Mouse (Mus musculus): ENCODE measurements around the gene Sorcs2. TPM values are rescaled to one million over a fixed set of nuclear protein-coding genes. Genes with fewer than 3 reads are reported as not detected.
A peak's percentile ranks its signal among the peaks of the same experiment; 100 is the strongest.

Sorcs2 gene
- polyA plus RNA-seq, 1 experiment from 2014 or later: 7.3 TPM

DNA sequence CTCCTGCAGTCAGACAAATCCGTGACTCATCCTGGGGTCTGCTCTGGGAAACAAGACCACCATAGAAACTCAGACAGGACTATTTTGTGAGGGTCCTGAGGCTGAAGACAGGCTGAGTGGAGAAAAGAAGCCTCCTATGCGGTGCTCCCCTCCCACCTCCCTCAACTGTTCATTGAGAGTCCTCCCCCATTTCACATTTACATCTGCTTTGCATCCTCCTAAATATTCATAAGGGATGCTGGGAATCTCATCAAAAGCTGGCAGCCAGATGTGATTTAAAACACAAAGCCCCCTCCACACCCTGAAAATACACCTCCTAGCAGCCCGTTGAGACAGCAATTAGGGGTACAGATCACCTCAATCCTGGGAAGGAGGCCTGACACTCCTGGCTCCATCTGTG, 58.7 kb downstream of the Sorcs2 start:
- Histone ChIP-seq H3K9ac (replicated peaks) (no peak overlapping the region), H3K4me2 (replicated peaks) (no peak overlapping the region), H3K4me3 (no peak overlapping the region), H3K27ac (replicated peaks) (peak overlapping the region; percentile 71), H3K4me1 (peaks cover 24% of the 10 kb centered on the region), H3K9me3 (no peaks in the 10 kb centered on the region), H3K27me3 (no peaks in the 10 kb centered on the region), H3K36me3 (no peaks in the 10 kb centered on the region)
- ATAC-seq (replicated peaks): peak; percentile 55
- WGBS: 37% methylated on average over 3 of the region's 3 CpGs

DNA sequence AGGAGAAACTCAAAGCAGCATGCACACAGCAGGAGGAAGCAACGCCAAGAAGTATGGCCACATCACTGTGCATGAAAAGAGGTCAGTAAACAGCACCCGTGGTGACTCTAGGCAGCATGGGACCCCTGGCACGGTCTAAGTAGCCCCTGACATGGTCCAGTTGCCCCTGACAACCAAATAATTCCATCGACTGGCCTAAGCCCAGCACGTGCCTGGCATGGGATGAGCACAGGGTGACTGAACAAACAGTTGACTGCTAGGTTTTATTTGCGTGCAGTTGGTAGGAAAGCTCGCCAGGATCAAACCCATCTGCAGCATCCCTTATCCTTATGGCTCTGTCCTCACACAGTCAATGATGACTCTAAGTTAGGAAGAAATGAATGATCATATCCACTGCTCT, 61.7 kb downstream of the Sorcs2 start:
- Histone ChIP-seq H3K36me3 (no peaks in the 10 kb centered on the region), H3K27me3 (no peaks in the 10 kb centered on the region), H3K27ac (replicated peaks) (no peak overlapping the region), H3K4me2 (replicated peaks) (no peak overlapping the region), H3K9me3 (no peaks in the 10 kb centered on the region), H3K9ac (replicated peaks) (no peak overlapping the region), H3K4me3 (no peak overlapping the region), H3K4me1 (peaks cover 28% of the 10 kb centered on the region)
- ATAC-seq (replicated peaks): no peak
- 67% methylated on average over 7 of the region's 7 CpGs for WGBS

DNA sequence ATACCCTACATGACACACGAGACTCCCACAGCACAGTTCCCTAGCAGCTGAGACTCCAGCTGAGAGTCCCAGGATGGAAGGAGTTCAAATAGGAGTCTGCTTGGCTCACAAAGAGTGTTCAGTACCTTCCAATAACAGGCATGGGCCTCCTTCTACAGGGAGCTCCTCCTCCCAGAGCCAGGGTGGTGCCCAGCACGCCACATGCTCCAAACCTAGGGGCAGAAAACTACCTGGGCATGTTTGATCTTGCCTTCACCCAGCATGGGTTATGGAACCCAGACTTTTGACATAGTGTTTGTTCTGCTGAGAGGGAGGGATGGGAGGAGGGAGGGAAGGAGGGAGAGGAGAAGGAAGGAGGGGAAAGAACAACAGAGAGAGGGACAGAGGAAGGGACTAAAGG, 62.3 kb downstream of the Sorcs2 start:
- H3K27me3 ChIP-seq: no peaks in the 10 kb centered on the region
- 75% methylated on average over 2 of the region's 2 CpGs for WGBS
- no peak overlapping the region for H3K9ac ChIP-seq (replicated peaks)
- H3K27ac ChIP-seq (replicated peaks): no peak overlapping the region
- H3K4me1 ChIP-seq: peaks cover 33% of the 10 kb centered on the region
- H3K36me3 ChIP-seq: no peaks in the 10 kb centered on the region
- no peak overlapping the region for H3K4me2 ChIP-seq (replicated peaks)
- no peaks in the 10 kb centered on the region for H3K9me3 ChIP-seq
- no peak overlapping the region for H3K4me3 ChIP-seq
- ATAC-seq (replicated peaks): no peak

DNA sequence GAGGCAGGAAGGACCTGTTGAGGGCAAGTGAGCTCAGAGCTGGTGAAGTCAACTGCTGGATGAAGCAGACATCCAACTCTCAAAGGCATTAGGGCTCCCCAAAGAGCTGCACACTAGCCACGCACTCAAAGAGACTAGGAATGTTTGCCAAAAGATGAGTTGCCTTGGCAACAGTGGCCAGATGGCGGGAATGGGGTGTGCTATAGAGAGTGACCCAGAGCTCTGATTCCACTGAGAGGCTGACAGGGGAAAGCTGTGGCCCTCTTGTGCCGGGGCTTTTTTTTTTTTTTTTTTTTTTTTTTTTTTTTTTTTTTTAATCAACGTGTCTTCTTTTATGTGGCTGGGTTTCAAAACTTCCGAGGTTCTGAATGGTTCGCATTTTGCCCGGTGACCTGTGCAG, 63.7 kb downstream of the Sorcs2 start:
- H3K9me3 ChIP-seq: no peaks in the 10 kb centered on the region
- 11% methylated on average over 7 of the region's 7 CpGs for WGBS
- no peak overlapping the region for H3K4me3 ChIP-seq
- ATAC-seq (replicated peaks): no peak
- no peak overlapping the region for H3K9ac ChIP-seq (replicated peaks)
- no peaks in the 10 kb centered on the region for H3K36me3 ChIP-seq
- H3K4me2 ChIP-seq (replicated peaks): no peak overlapping the region
- H3K27ac ChIP-seq (replicated peaks): no peak overlapping the region
- no peaks in the 10 kb centered on the region for H3K27me3 ChIP-seq
- peaks cover 27% of the 10 kb centered on the region for H3K4me1 ChIP-seq

DNA sequence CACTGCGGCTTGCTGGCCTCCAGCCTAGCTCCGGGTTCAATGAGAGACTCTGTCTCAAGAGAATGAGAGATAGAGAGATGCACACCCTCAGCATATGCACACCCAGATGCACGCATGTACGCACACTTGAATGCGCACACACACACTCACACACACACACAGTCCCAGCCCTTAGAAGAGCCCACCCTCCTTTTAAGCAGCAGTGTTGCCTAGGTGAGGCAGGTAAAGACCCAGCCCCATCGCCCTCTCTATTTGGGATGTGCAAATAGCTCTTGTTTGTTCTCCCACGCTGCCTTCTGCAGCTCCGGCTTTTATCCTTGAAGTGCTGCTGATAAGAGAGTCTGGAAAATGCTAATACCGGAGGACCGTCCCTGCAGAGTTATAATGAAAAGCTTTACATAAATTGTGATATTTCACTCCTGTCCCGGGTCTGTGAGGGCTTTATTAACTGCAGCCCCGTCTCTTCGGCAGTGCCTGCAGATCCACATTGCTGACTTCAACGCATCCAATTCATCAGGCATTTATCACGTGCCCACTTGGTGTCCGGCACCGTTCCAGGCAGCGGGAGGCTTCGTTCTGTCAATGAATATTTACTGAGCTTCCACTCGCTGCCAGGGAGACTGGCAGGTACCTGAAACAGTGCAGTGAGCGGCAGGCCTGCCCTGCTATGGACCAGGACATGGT, 67.3 kb downstream of the Sorcs2 start:
- Histone ChIP-seq H3K4me2 (replicated peaks) (no peak overlapping the region), H3K9ac (replicated peaks) (no peak overlapping the region), H3K27me3 (no peaks in the 10 kb centered on the region), H3K4me1 (peaks cover 22% of the 10 kb centered on the region), H3K4me3 (no peak overlapping the region), H3K27ac (replicated peaks) (0 out of 2 replicates have a peak overlapping the region, but pooled peaks have one; percentile 25), H3K9me3 (no peaks in the 10 kb centered on the region), H3K36me3 (no peaks in the 10 kb centered on the region)
- 63% methylated on average over 21 of the region's 21 CpGs for WGBS
- no peak; the same call in none of the 2 replicates for ATAC-seq (replicated peaks)

DNA sequence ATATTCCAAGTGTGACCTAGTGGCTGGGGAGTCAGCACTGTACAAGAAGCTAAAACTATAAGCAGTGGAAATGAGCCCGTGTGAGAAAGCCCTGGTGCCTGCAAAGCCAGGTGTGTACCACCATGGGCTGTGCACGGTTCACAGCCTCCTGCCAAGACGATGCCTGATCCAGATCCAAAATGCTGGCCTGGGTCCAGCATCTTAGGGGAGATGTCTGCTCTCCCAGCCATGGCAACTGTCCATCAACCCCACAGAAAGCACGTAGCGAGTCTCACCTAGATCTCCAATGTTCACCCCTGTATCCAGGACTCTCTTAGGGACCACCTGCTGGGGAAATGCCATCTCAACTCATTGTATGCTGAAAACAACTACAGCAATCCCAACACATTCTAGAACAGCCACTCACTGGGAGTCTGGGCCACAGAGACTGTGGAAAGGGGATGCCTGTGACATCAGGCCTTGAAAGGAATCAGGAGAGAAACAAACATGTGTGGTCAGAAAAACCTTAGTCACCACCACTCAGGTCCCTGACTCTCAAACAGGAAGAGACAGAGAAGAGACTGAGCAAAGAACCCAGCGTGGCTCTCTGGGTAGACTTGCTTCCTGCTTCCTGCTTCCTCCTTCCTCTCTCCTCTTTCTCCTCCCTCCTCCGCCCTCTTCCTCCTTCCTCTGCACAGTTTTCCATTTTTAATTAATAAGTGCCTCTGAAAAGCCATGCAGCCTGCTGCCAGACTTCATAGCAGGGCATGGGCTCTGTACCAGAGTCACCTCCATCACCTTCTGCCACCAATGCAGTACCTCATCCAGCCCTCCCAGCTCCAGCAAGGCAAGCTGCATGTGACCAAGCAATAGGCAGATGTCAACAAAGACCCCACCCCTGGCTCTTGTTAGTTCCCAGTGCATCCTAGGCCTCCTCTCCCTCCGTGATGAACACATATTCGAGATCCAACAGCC, 71.6 kb downstream of the Sorcs2 start:
- H3K4me1 ChIP-seq: peaks cover 24% of the 10 kb centered on the region
- WGBS: 76% methylated on average over 9 of the region's 9 CpGs

DNA sequence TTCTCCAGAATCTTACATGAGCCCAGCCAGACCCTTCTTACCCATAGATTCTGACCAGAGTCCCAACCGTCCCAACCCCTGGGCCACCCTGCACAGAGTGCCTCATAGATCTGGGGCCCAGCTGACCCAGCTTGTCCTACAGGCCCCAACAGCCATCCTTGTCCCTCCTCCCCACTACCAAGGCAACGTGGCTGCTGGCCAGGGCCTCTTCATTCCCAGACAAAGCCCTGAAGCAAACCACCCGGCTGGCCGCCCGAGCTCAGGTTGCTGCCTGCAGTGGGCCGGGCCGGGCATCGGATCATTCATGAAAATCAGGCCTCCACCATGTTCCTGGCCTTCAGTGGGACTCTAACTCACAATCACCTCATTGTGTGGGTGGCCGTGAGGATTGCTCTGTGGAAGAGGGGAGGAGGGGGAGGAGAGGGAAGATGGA, 73.8 kb downstream of the Sorcs2 start:
- no peak overlapping the region for H3K9ac ChIP-seq (replicated peaks)
- no peak overlapping the region for H3K4me2 ChIP-seq (replicated peaks)
- H3K27me3 ChIP-seq: no peaks in the 10 kb centered on the region
- H3K27ac ChIP-seq (replicated peaks): peak overlapping the region; percentile 56
- no peaks in the 10 kb centered on the region for H3K36me3 ChIP-seq
- peak; percentile 77 for ATAC-seq (replicated peaks)
- peaks cover 15% of the 10 kb centered on the region for H3K4me1 ChIP-seq
- WGBS: 12% methylated on average over 9 of the region's 9 CpGs
- no peak overlapping the region for H3K4me3 ChIP-seq
- no peaks in the 10 kb centered on the region for H3K9me3 ChIP-seq

More for the DNA sequence above, 71.6 kb downstream of the Sorcs2 start:
- Histone ChIP-seq H3K27ac (replicated peaks) (no peak overlapping the region), H3K4me3 (no peak overlapping the region), H3K36me3 (no peaks in the 10 kb centered on the region), H3K9me3 (no peaks in the 10 kb centered on the region), H3K9ac (replicated peaks) (no peak overlapping the region), H3K27me3 (no peaks in the 10 kb centered on the region), H3K4me2 (replicated peaks) (no peak overlapping the region)
- ATAC-seq (replicated peaks): no peak

DNA sequence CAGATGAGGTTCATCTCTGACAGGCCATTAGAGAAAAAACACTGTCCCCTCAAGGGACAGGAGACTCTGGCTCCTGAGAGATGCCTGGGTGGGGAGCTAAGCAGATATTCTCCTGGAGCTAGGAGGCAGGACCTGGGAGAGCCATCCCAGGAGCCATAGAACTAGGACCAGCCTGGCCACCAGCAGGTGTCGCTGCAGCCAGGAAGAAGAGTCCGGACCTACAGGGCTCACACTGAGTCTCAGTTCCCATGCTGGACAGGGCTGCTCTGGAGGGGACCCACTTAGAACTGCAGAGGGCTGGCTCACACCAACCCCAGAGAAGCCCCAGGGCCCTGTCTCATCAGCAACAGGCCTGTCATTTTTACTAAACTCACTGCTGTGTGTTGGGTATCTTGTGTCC, 74.4 kb downstream of the Sorcs2 start:
- no peaks in the 10 kb centered on the region for H3K9me3 ChIP-seq
- no peaks in the 10 kb centered on the region for H3K36me3 ChIP-seq
- peak overlapping the region; percentile 56 for H3K27ac ChIP-seq (replicated peaks)
- no peak overlapping the region for H3K9ac ChIP-seq (replicated peaks)
- WGBS: 4% methylated on average over 2 of the region's 2 CpGs
- no peak overlapping the region for H3K4me2 ChIP-seq (replicated peaks)
- no peaks in the 10 kb centered on the region for H3K27me3 ChIP-seq
- peak; percentile 72 for ATAC-seq (replicated peaks)
- no peak overlapping the region for H3K4me3 ChIP-seq
- peaks cover 15% of the 10 kb centered on the region for H3K4me1 ChIP-seq

DNA sequence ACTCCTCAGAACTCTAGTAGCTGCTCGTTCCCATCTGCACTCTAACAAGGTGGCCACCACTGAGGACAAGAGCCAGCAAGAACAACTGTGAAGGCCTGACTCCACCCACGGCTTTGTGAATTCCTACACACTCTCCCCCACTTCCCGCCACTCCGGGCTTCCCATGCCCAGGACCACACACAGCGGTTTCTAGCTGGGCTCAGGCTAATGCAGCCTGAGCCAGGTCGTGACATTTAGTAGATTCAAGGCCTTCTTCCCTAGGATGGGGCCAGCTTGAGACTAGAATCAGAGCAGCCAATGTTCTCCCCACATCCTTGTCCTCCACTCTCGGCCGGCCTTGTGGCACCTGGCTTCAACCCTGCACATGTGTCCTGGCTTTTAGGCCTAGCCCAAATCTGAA, 76.4 kb downstream of the Sorcs2 start:
- Histone ChIP-seq H3K27ac (replicated peaks) (no peak overlapping the region), H3K27me3 (no peaks in the 10 kb centered on the region), H3K9me3 (no peaks in the 10 kb centered on the region), H3K9ac (replicated peaks) (no peak overlapping the region), H3K4me1 (peaks cover 15% of the 10 kb centered on the region), H3K4me2 (replicated peaks) (no peak overlapping the region), H3K4me3 (no peak overlapping the region), H3K36me3 (no peaks in the 10 kb centered on the region)
- no peak for ATAC-seq (replicated peaks)
- 41% methylated on average over 8 of the region's 8 CpGs for WGBS

DNA sequence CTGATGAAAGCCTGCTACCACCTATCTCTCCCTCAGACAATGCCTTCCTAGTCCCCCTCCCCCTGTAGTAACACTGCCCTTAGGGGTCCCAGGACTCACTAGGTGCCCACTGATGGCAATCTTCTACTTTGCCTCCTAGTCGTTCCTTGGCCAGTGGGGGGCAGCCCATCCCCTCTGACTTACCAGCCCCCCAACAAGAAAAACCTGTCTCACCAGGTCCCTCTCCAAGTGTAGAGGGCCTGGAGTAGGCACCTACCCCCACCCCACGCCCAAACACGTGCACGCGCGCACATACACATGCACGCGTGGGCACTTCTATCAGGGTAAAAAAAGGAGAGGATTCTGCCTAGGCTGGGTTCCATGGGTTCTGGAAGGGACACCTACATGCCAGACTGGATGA, 77.3 kb downstream of the Sorcs2 start:
- Histone ChIP-seq H3K27ac (replicated peaks) (no peak overlapping the region), H3K36me3 (no peaks in the 10 kb centered on the region), H3K4me2 (replicated peaks) (no peak overlapping the region), H3K9ac (replicated peaks) (no peak overlapping the region), H3K27me3 (no peaks in the 10 kb centered on the region), H3K4me1 (peaks cover 15% of the 10 kb centered on the region), H3K4me3 (no peak overlapping the region), H3K9me3 (no peaks in the 10 kb centered on the region)
- ATAC-seq (replicated peaks): no peak
- WGBS: 88% methylated on average over 8 of the region's 8 CpGs

DNA sequence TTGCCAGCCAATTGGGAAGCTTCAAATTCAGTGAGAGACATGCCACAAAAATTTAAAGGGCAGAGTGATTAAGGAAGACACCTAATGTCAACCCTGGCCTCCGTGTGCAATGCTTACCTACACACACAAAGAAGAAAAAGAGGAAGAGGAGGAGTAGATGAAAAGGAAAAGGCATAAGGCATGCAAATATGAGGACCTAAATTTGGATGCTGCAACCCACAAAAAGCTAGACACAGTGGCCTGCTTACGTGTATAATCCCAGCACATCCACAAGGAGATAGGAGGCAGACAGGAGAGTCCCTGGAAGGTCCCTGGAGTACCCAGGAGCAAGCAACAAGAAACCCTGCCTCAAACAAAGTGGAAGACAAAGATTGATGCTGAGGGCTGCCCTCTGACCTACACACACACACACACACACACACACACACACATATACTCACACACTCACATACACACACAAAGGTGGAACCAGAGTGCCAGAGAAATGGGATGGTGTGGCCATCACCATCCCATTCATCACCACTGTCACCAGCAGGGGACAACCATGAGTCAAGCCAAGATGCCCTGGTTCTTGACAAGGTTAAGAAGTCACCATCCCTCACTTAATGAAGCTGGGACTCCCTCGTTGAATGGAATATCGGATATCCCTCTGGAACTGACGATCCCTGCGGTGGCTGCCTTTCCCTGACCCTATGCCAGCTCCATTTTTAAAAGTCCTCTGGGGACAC, 80.1 kb downstream of the Sorcs2 start:
- 80% methylated on average over 6 of the region's 6 CpGs for WGBS
- Histone ChIP-seq H3K36me3 (no peaks in the 10 kb centered on the region), H3K4me2 (replicated peaks) (no peak overlapping the region), H3K27me3 (no peaks in the 10 kb centered on the region), H3K9ac (replicated peaks) (no peak overlapping the region), H3K9me3 (no peaks in the 10 kb centered on the region), H3K4me1 (peaks cover 19% of the 10 kb centered on the region), H3K27ac (replicated peaks) (no peak overlapping the region), H3K4me3 (no peak overlapping the region)
- no peak for ATAC-seq (replicated peaks)

DNA sequence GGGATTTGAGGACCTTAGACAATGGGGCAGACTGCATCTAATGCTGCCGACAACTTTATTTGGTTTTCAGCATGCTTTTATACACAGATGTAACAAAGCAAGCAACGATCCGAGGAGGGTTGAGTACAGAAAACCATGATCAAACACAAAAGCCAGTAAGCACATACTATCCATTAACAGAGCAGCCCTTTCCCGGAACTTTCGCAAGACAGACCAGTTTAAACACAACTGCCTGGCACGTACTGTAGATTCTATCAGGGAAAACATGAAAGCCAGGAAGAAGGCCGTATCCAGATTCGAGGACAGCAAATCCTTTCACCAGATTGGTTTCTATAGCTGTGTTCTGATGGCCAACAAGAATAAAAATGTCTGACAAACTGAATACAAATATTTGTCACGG, 82.8 kb downstream of the Sorcs2 start:
- ATAC-seq (replicated peaks): no peak
- Histone ChIP-seq H3K4me2 (replicated peaks) (no peak overlapping the region), H3K4me1 (peaks cover 18% of the 10 kb centered on the region), H3K9me3 (no peaks in the 10 kb centered on the region), H3K4me3 (no peak overlapping the region), H3K9ac (replicated peaks) (no peak overlapping the region), H3K27me3 (no peaks in the 10 kb centered on the region), H3K36me3 (no peaks in the 10 kb centered on the region), H3K27ac (replicated peaks) (no peak overlapping the region)
- WGBS: 83% methylated on average over 9 of the region's 9 CpGs
